Mouse (Mus musculus) left cerebral cortex, adult 11 months (tissue): Measurements from ENCODE around the gene Gm21679.
"Not testable (repeated sequence)": the region's sequence is repeated elsewhere in the genome, so short reads cannot be mapped to it uniquely, and the experiment has no call there.

ENCODE experiments used
- DNase-seq: peaks from one replicate; pipeline ENCODE4 v3.0.0; 2022; ENCODE audit warnings: low spot score

The Gm21679 gene

DNA sequence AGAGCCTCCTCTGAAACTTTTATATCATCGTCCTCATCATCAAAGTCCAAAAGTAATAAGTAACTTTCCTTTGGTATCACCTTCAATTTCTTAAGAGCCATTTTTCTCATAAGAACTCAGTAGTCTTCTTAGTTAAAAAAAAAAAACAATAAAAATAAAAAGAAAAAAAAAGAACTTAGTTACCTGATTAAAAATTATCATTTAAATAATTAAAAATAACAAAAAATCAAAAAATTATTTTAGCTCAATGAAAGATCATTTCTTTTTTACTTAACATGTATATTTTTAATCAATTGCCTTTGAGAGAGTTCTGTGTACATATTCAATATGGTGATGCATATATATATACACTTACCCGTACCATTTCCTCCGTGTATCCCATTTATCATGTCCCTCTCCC, at the start of gene Gm21679:
Gene Gm21679 (minus strand): TSS at position 101 of the 400 bp plus-strand sequence.
- not testable (repeated sequence) for DNase-seq
